Mouse (Mus musculus): Measurements from ENCODE around the gene Itga7. TPM values are rescaled to one million over a fixed set of nuclear protein-coding genes. Genes with fewer than 3 reads are reported as not detected.

Itga7 gene
- polyA plus RNA-seq, 1 experiment from 2014 or later: 0.15 TPM

DNA sequence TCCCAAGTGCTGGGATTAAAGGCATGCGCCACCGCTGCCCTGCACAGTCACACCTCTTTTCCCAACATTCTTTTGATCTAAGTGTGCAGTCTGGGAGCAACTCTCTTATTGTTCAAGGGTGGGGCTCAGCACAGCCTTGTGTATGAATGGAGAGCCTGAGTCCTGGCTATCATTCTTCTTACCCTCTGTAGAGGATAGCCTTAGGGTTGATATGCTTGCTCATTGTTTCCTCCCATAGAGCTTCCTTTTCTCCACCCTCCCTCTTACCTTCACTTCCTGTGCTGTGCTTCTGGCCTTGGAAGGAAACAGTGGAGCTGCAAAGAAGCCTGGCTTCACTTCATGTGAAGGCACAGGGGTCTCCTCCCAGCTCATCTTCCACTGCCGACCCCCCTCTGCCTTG is 32.9 kb upstream of the Itga7 start, which contains the start of gene Cd63:
Gene Cd63, plus strand, starts transcription at position 292 of the 400 bp plus-strand sequence.
- Histone ChIP-seq H3K36me3 (replicated peaks) (no peaks in the 10 kb centered on the region), H3K27me3 (ENCODE audit: poor library complexity, severe bottlenecking) (peaks cover 23% of the 10 kb centered on the region), H3K4me3 (no peak within 1 kb of the TSS), H3K27ac (no peak within 1 kb of the TSS), H3K4me1 (peaks cover 12% of the 10 kb centered on the region), H3K9me3 (no peaks in the 10 kb centered on the region)
- no peak for DNase-seq (ENCODE audit: extremely low spot score, low spot score)
- WGBS: 91% methylated on average over 3 of the region's 3 CpGs

DNA sequence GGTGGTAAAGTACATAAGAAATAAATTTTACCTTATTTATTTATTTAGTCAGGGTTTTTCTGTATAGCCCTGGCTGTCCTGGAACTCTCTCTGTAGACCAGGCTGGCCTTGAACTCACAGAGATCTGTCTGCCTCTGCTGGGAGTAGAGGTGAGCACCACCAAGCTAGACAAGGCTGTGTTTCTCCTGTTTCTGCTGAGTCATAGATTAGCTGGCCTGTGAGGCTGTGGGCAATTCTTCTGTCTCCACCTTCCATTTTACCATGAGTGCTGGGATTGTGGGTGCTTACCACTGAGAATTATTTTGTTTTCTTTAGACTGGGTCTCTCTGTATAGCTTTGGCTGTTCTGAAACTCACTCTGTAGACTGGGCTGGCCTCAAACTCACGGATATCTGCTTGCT is 32.2 kb upstream of the Itga7 start:
- Histone ChIP-seq H3K4me3 (no peak overlapping the region), H3K36me3 (replicated peaks) (no peaks in the 10 kb centered on the region), H3K4me1 (peaks cover 5% of the 10 kb centered on the region), H3K9me3 (no peaks in the 10 kb centered on the region), H3K27me3 (ENCODE audit: poor library complexity, severe bottlenecking) (peaks cover 16% of the 10 kb centered on the region), H3K27ac (no peak overlapping the region)
- no peak for DNase-seq (ENCODE audit: extremely low spot score, low spot score)
- WGBS: 76% methylated on average over 1 of the region's 1 CpGs

DNA sequence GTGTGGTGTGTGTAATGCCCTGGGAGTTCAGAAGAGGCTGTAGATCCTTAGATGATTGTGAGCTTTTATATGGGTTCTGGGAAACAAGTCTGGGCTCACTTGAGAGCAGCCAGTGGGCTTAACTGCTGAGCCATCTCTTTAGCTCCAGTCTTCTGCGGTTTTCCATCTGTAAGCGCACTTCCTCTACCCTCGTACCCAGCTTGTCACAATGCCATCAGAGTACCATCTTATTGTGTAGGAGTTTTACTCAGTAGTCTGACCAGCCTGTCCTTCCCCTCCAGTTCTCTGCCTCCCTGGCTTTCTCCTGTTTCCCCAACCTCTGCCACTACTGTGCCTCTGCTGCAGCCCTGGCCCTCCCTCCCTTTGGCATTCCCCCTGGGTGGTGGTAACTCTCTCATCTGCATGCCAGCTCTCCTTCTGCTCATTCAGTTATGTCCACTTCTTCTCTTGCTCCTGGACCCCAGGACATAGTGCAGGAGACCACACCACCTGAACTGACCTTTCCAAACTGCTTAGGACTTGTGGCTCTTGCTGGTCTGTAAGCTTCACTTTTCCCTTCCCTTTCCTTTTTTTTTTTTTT is 31.1 kb upstream of the Itga7 start:
- Histone ChIP-seq H3K27me3 (ENCODE audit: poor library complexity, severe bottlenecking) (peaks cover 7% of the 10 kb centered on the region), H3K36me3 (replicated peaks) (no peaks in the 10 kb centered on the region), H3K4me3 (no peak overlapping the region), H3K27ac (no peak overlapping the region), H3K4me1 (no peaks in the 10 kb centered on the region), H3K9me3 (no peaks in the 10 kb centered on the region)
- WGBS: 86% methylated on average over 3 of the region's 3 CpGs
- DNase-seq (ENCODE audit: extremely low spot score, low spot score): no peak

DNA sequence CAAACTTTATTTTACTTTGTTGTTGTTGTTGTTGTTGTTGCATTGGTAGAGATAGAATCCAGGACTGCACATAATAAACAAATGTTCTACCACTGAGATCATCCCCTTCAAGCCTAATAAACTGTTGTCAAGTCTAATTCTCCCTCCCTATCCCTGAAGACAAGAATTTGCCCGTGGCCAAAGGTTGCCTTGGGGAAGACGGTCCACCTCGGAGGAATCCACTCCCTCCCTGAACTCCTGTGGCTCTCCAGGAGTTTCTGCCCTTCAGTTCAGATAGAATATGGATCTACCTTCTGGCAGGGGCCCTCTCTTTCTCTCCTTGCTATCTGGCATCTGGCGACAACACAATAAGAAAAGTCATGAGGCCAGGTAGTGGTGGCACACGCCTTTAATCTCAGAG is 28.8 kb upstream of the Itga7 start:
- Histone ChIP-seq H3K27ac (no peak overlapping the region), H3K27me3 (ENCODE audit: poor library complexity, severe bottlenecking) (peaks cover 19% of the 10 kb centered on the region), H3K4me1 (peaks cover 9% of the 10 kb centered on the region), H3K36me3 (replicated peaks) (no peaks in the 10 kb centered on the region), H3K9me3 (no peaks in the 10 kb centered on the region), H3K4me3 (no peak overlapping the region)
- 76% methylated on average over 5 of the region's 5 CpGs for WGBS
- no peak for DNase-seq (ENCODE audit: extremely low spot score, low spot score)

DNA sequence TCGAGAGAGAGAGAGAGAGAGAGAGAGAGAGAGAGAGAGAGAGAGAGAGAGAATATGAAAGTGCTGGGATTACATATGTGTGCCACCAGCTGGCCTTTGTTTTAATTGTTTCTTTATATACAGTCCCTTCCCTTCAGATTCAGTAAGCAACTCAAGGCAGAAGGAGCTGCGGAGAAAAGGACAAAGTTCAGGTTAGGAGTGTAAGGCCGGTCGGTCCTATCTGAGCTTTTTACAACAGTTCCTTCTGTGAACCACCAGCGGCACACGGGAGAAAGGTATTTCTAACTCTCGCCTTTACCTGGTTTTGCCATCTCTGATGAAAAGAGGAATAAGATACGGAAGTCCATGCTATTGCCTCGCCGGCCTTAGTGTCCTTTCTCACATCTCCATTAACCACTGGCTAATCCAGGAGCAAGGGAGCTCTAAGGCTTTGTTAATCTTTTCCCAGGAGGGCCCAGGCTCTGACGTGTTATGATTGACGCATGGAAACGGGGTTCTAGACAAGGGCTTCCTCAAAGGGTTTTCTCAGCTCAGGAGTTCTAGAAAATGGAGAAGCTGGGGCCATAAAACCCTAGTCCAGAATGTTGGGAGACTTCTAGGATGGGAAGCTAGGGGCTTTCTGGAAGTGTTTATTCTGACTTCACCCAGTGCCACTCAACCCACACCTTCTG is 24.7 kb upstream of the Itga7 start:
- DNase-seq (ENCODE audit: extremely low spot score, low spot score): no peak
- Histone ChIP-seq H3K4me3 (peak overlapping the region; percentile 86), H3K27me3 (ENCODE audit: poor library complexity, severe bottlenecking) (peaks cover 35% of the 10 kb centered on the region), H3K4me1 (peaks cover 39% of the 10 kb centered on the region), H3K9me3 (no peaks in the 10 kb centered on the region), H3K27ac (peak overlapping the region; percentile 92), H3K36me3 (replicated peaks) (peaks cover 24% of the 10 kb centered on the region)
- 61% methylated on average over 13 of the region's 13 CpGs for WGBS

DNA sequence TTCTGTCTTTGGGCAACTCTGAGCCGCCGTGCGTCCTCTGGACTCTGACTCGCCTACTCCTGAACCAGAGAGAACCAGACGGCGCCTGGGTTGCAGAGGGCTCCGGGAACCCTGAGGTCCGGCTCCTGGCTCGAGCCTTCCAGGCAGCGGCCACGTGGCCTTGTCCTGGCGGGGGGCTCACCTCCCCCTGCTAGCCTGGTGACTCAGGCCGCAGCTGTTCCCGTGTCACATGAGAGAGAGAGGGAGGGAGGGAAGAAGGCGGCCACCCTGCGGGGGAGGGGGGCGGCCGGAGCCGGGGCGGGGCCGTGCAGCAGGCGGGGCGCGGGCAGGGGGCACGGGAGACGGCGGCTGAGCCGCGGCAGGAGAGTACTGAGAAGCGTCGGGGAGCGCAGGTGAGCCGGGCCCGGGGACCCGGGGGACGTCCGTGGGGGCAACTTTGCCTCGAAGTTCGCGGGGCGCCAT is 24.0 kb upstream of the Itga7 start:
- peaks cover 28% of the 10 kb centered on the region for H3K36me3 ChIP-seq (replicated peaks)
- H3K27ac ChIP-seq: peak overlapping the region; percentile 92
- under 1% methylated on average over 37 of the region's 41 CpGs for WGBS

DNA sequence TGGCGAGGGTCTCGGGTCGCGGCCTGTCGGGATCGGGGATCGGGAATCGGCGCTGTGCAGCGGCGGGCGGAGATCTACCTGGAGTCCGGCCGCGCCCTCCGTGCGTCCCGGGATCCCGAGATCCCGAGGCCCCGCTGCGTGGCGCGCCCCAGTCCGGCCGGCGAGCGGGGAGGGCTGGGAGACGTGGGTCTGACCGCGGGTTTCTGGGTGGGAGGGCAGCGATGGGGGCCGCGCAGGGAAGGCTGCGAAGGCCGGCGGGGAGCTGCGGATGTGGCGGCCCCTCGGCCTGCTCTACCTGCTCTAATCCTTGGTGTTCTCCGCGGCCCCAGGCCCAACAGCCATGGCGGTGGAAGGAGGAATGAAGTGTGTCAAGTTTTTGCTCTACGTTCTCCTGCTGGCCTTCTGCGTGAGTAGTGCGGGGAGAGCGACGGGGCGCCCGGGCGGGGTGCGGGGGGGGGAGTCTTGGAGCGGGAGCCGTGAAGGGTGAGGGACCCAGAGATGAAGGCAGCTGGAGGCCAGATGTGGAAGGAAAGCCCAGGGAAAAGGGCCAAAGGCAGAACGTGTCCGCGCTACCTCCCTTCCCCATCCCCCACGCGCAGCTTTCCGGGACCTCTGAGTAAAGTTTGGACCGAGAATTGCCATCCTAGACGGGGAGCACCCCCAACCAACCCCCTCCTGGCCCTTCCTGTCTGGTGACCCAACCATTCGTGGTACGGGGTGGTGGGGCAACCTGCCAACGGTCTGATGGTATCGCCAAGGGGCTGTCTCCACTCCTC is 23.4 kb upstream of the Itga7 start:
- no peaks in the 10 kb centered on the region for H3K9me3 ChIP-seq
- peak overlapping the region; percentile 92 for H3K27ac ChIP-seq
- WGBS: 3% methylated on average over 60 of the region's 66 CpGs
- H3K27me3 ChIP-seq (ENCODE audit: poor library complexity, severe bottlenecking): peaks cover 35% of the 10 kb centered on the region
- peak overlapping the region; percentile 86 for H3K4me3 ChIP-seq
- peak; percentile 53 for DNase-seq (ENCODE audit: extremely low spot score, low spot score)
- H3K36me3 ChIP-seq (replicated peaks): peaks cover 32% of the 10 kb centered on the region
- peaks cover 40% of the 10 kb centered on the region for H3K4me1 ChIP-seq

More for the DNA sequence above, 24.0 kb upstream of the Itga7 start:
- Histone ChIP-seq H3K27me3 (ENCODE audit: poor library complexity, severe bottlenecking) (peaks cover 35% of the 10 kb centered on the region), H3K9me3 (no peaks in the 10 kb centered on the region), H3K4me1 (peaks cover 40% of the 10 kb centered on the region), H3K4me3 (peak overlapping the region; percentile 86)
- peak; percentile 82 for DNase-seq (ENCODE audit: extremely low spot score, low spot score)

DNA sequence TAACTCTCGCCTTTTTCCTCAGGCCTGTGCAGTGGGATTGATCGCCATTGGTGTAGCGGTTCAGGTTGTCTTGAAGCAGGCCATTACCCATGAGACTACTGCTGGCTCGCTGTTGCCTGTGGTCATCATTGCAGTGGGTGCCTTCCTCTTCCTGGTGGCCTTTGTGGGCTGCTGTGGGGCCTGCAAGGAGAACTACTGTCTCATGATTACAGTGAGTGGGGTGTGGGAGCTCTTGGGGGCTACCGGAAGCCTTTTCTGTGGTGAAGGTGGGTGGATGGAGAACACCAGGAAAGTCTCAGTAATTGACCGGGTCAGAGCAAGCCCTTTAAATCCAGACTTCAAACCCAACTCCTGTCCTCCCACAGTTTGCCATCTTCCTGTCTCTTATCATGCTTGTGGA is 22.2 kb upstream of the Itga7 start:
- H3K4me3 ChIP-seq: peak overlapping the region; percentile 86; the same call in 1 of the 2 replicates
- 93% methylated on average over 6 of the region's 6 CpGs for WGBS
- peaks cover 40% of the 10 kb centered on the region for H3K4me1 ChIP-seq
- peaks cover 41% of the 10 kb centered on the region for H3K36me3 ChIP-seq (replicated peaks)
- H3K9me3 ChIP-seq: no peaks in the 10 kb centered on the region
- H3K27me3 ChIP-seq (ENCODE audit: poor library complexity, severe bottlenecking): peaks cover 35% of the 10 kb centered on the region
- H3K27ac ChIP-seq: no peak overlapping the region
- DNase-seq (ENCODE audit: extremely low spot score, low spot score): no peak

DNA sequence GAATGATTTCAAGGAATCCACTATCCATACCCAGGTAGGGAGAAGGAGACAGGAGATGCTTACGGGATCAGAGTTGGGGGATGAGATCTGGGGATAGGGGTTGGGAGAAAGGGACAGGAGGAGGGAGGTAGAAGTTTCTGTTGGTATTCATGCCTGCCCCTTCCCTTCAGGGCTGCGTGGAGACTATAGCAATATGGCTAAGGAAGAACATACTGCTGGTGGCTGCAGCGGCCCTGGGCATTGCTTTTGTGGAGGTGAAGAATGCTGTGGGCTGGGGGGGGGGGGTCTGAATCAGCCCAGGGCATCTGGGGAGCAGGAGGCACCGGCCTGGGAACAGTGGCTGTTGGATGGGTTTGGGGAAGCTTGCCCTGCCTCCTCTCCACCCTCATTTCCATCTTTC is 21.4 kb upstream of the Itga7 start:
- no peaks in the 10 kb centered on the region for H3K9me3 ChIP-seq
- H3K4me3 ChIP-seq: no peak overlapping the region
- H3K27me3 ChIP-seq (ENCODE audit: poor library complexity, severe bottlenecking): peaks cover 35% of the 10 kb centered on the region
- no peak for DNase-seq (ENCODE audit: extremely low spot score, low spot score)
- no peak overlapping the region for H3K27ac ChIP-seq
- 84% methylated on average over 4 of the region's 4 CpGs for WGBS
- peaks cover 48% of the 10 kb centered on the region for H3K36me3 ChIP-seq (replicated peaks)
- peaks cover 40% of the 10 kb centered on the region for H3K4me1 ChIP-seq

DNA sequence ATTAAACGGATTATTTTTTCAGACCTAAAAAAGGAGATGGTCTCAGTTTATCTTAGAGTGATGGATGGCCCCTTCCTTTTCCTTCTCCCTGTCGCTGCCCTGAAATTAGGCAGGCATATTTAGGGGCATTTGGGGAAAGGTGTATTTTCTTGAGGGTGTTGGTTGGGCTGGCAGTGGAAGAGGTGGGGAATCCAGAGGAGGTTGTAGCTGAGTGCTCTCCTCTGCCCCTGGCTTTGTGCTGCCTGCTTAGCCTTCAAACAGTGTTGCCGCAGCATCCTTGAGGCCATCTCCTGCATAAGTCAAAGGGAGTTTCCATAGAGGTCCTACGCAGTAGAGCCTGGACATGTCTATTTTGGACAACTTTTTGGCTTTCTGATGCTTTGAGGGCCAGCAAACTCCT is 20.8 kb upstream of the Itga7 start:
- 87% methylated on average over 4 of the region's 4 CpGs for WGBS
- DNase-seq (ENCODE audit: extremely low spot score, low spot score): no peak
- H3K27ac ChIP-seq: 0 out of 2 replicates have a peak overlapping the region, but pooled peaks have one; percentile 48
- no peak overlapping the region for H3K4me3 ChIP-seq
- no peaks in the 10 kb centered on the region for H3K9me3 ChIP-seq
- peaks cover 53% of the 10 kb centered on the region for H3K36me3 ChIP-seq (replicated peaks)
- H3K27me3 ChIP-seq (ENCODE audit: poor library complexity, severe bottlenecking): peaks cover 30% of the 10 kb centered on the region
- peaks cover 40% of the 10 kb centered on the region for H3K4me1 ChIP-seq

DNA sequence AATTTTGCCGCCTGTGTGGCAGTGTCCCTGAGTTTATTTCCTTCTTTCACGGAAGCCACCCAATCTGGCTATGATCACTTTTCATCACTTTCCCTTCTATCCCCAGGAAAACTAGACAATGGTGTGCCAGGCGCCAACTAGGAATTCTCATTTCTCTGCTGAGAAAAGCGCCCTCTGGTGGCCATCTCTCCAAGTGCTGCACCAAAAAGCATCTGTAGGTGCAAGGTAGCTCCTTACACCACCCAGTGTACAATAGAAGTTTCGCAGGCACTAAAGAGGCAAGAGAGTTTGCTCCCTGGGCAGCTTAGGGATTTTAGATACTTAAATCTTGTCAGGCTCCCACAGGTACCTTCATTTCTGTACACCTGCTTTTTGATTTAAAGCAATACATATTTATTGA is 20.4 kb upstream of the Itga7 start:
- Histone ChIP-seq H3K27ac (0 out of 2 replicates have a peak overlapping the region, but pooled peaks have one; percentile 48), H3K4me3 (no peak overlapping the region), H3K4me1 (peaks cover 42% of the 10 kb centered on the region), H3K36me3 (replicated peaks) (peaks cover 57% of the 10 kb centered on the region), H3K9me3 (no peaks in the 10 kb centered on the region), H3K27me3 (ENCODE audit: poor library complexity, severe bottlenecking) (peaks cover 26% of the 10 kb centered on the region)
- 8% methylated on average over 5 of the region's 5 CpGs for WGBS
- DNase-seq (ENCODE audit: extremely low spot score, low spot score): peak; percentile 91

DNA sequence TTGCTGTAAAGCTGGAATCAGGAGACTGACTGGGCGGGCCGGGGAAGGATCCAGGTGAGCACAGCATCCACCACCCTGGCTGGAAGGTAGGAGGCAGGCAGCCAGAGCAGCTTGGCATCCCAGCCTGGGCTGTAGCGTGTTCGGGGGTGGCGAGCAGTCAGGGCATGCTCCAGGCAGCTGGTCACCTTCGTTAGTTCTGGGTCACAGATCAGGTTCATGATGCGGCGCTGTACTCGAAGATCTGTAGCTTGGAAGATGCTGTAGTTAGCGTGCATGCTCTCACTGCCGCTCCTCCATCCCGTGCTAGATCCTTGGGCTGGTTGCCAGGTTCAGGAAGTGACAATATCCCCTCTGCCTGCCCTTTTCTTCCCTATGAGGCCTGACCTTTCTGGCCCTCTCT is 19.9 kb upstream of the Itga7 start:
- H3K27ac ChIP-seq: no peak overlapping the region
- WGBS: 83% methylated on average over 12 of the region's 12 CpGs
- no peak for DNase-seq (ENCODE audit: extremely low spot score, low spot score)
- no peak overlapping the region for H3K4me3 ChIP-seq
- H3K4me1 ChIP-seq: peaks cover 45% of the 10 kb centered on the region
- H3K36me3 ChIP-seq (replicated peaks): peaks cover 60% of the 10 kb centered on the region
- H3K9me3 ChIP-seq: no peaks in the 10 kb centered on the region
- peaks cover 21% of the 10 kb centered on the region for H3K27me3 ChIP-seq (ENCODE audit: poor library complexity, severe bottlenecking)

DNA sequence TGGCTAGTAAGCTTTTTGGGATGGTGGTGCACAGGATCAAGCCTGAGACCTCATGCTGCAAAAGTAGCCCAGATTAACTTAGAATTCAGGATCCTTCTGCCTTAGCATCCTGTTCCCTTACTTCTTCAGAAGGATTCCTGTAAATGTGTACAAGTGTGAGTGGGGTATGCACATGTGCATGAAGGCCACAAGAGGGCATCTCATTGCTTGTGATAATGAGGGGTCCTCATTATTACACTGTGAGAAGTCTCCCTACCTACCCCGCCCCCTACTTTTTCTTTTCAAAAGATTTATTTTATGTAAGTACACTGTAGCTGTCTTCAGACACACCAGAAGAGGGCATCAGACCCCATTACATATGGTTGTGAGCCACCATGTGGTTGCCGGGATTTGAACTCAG is 18.1 kb upstream of the Itga7 start:
- Histone ChIP-seq H3K4me1 (peaks cover 46% of the 10 kb centered on the region), H3K9me3 (no peaks in the 10 kb centered on the region), H3K27ac (no peak overlapping the region), H3K4me3 (no peak overlapping the region), H3K27me3 (ENCODE audit: poor library complexity, severe bottlenecking) (peaks cover 14% of the 10 kb centered on the region), H3K36me3 (replicated peaks) (peaks cover 60% of the 10 kb centered on the region)
- 90% methylated on average over 2 of the region's 2 CpGs for WGBS
- DNase-seq (ENCODE audit: extremely low spot score, low spot score): no peak
